Mouse (Mus musculus): Measurements from ENCODE around the gene Slc6a13. TPM values are rescaled to one million over a fixed set of nuclear protein-coding genes. Genes with fewer than 3 reads are reported as not detected.

The Slc6a13 gene
- polyA plus RNA-seq (2016; fragmentation: Nextera tagmentation; extraction: Ambion mirVana), result 15.6 and 17.7 TPM in 2 replicates

DNA sequence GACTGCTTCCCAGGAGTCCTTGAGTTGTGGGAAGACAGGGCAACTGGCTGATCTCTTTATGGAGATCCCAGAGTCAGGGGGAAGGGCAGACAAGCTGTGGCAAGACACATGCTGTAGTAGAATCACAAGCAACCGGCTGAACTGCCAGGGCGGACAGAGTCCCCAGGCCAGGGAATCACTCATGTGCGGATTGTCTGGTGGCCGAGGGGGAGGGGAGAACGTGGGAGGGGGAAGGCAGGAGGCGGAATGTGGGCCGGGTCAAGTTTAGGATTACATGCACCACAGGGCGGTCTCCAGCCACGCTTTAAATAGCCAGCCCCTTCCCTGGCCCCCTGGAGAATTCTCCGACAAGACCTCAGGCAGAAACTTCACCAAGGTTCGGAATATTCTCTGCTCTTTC, at the start of gene Slc6a13:
Gene Slc6a13 (plus strand): TSS at position 274 of the 400 bp plus-strand sequence.
- H3K36me3 ChIP-seq, result no peaks in the 10 kb centered on the region
- 8% methylated on average over 11 of the region's 11 CpGs for WGBS (ENCODE audit: insufficient replicate concordance)
- H3K4me1 ChIP-seq, result no peaks in the 10 kb centered on the region
- H3K27me3 ChIP-seq (replicated peaks), result peaks cover 17% of the 10 kb centered on the region
- H3K4me3 ChIP-seq, result peak within 1 kb of the TSS; percentile 22; the same call in 1 of the 2 replicates
- H3K4me2 ChIP-seq, result peak within 1 kb of the TSS; percentile 33
- peak; percentile 48 for ATAC-seq
- peak within 1 kb of the TSS; percentile 56; the same call in 1 of the 2 replicates for H3K27ac ChIP-seq
- H3K9ac ChIP-seq, result no peak within 1 kb of the TSS
- H3K9me3 ChIP-seq (replicated peaks), result no peaks in the 10 kb centered on the region

GRCm38 (mm10) chr6:121250406-121250805, 49.6 kb upstream of the Slc6a13 start:
- Histone ChIP-seq H3K27ac (no peak overlapping the region), H3K27me3 (replicated peaks) (peaks cover 17% of the 10 kb centered on the region; the same call in 1 of the 2 replicates), H3K9ac (no peak overlapping the region), H3K4me1 (peaks cover 32% of the 10 kb centered on the region), H3K4me3 (no peak overlapping the region), H3K4me2 (no peak overlapping the region), H3K36me3 (no peaks in the 10 kb centered on the region), H3K9me3 (replicated peaks) (no peaks in the 10 kb centered on the region)
- no peak for ATAC-seq
- 68% methylated on average over 1 of the region's 1 CpGs for WGBS (ENCODE audit: insufficient replicate concordance)

- no peak for ATAC-seq
- WGBS (ENCODE audit: insufficient replicate concordance), result 33% methylated on average over 5 of the region's 5 CpGs
- Histone ChIP-seq H3K4me1 (peaks cover 27% of the 10 kb centered on the region), H3K36me3 (no peaks in the 10 kb centered on the region), H3K4me3 (no peak overlapping the region), H3K9ac (no peak overlapping the region), H3K27ac (no peak overlapping the region), H3K4me2 (no peak overlapping the region), H3K27me3 (replicated peaks) (peaks cover 17% of the 10 kb centered on the region; the same call in 1 of the 2 replicates), H3K9me3 (replicated peaks) (no peaks in the 10 kb centered on the region)
Measured at GRCm38 (mm10) chr6:121251256-121251655, 48.8 kb upstream of the Slc6a13 start.

DNA sequence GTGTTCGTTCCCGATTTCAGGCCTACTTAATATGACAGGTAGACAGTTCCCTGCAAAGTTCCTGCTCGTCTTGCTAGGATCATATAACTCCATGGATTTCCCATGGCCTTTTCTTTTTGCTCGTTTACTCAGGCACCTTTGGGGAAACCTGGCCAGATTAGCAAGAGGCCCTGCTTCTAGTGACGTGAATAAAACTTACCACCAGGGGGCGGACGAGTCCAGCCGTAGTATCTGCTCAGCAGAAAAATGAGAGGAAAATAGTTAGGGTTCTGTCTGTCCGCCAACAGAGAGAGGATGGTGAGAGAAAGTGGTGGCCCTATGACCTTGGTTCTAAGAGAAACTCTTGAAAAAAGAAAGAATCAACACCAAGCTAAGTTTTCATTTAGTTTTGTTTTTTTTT, 39.5 kb upstream of the Slc6a13 start:
- Histone ChIP-seq H3K27ac (no peak overlapping the region), H3K4me2 (no peak overlapping the region), H3K9me3 (replicated peaks) (no peaks in the 10 kb centered on the region), H3K4me1 (no peaks in the 10 kb centered on the region), H3K9ac (no peak overlapping the region), H3K36me3 (0 out of 2 replicates have a peak, but pooled peaks cover 2% of the 10 kb centered on the region), H3K4me3 (no peak overlapping the region), H3K27me3 (replicated peaks) (no peaks in the 10 kb centered on the region)
- WGBS (ENCODE audit: insufficient replicate concordance), result 25% methylated on average over 9 of the region's 9 CpGs
- no peak for ATAC-seq

GRCm38 (mm10) chr6:121261233-121261632, 38.8 kb upstream of the Slc6a13 start:
- 0 out of 2 replicates have a peak, but pooled peaks cover 2% of the 10 kb centered on the region for H3K36me3 ChIP-seq
- H3K4me3 ChIP-seq, result no peak overlapping the region
- no peaks in the 10 kb centered on the region for H3K27me3 ChIP-seq (replicated peaks)
- no peak overlapping the region for H3K4me2 ChIP-seq
- no peak overlapping the region for H3K9ac ChIP-seq
- no peak for ATAC-seq
- WGBS (ENCODE audit: insufficient replicate concordance), result 46% methylated on average over 8 of the region's 8 CpGs
- H3K9me3 ChIP-seq (replicated peaks), result no peaks in the 10 kb centered on the region
- H3K4me1 ChIP-seq, result no peaks in the 10 kb centered on the region
- H3K27ac ChIP-seq, result no peak overlapping the region

DNA sequence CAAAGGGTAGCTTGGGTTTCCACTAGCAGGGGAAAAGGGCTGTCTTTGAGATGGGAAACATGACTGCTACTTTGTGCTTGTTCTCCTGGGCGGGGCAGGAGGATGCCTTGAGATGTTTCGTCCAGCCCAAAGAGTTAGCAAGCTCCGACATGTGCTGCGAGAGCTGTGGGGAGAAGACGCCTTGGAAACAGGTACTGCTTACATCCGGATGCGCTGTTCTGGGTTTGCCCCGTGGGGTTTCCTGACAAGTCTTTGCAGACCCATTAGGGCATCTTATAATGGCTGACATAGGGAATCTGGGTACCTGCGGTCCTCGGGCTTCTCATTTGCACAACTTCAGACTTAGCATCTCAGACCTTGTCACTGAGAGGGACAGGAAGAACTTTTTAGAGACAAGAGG, 38.0 kb upstream of the Slc6a13 start:
- WGBS (ENCODE audit: insufficient replicate concordance), result 70% methylated on average over 10 of the region's 10 CpGs
- Histone ChIP-seq H3K27ac (no peak overlapping the region), H3K9me3 (replicated peaks) (no peaks in the 10 kb centered on the region), H3K4me2 (no peak overlapping the region), H3K4me3 (no peak overlapping the region), H3K27me3 (replicated peaks) (no peaks in the 10 kb centered on the region), H3K4me1 (no peaks in the 10 kb centered on the region), H3K9ac (no peak overlapping the region), H3K36me3 (0 out of 2 replicates have a peak, but pooled peaks cover 2% of the 10 kb centered on the region)
- no peak for ATAC-seq

DNA sequence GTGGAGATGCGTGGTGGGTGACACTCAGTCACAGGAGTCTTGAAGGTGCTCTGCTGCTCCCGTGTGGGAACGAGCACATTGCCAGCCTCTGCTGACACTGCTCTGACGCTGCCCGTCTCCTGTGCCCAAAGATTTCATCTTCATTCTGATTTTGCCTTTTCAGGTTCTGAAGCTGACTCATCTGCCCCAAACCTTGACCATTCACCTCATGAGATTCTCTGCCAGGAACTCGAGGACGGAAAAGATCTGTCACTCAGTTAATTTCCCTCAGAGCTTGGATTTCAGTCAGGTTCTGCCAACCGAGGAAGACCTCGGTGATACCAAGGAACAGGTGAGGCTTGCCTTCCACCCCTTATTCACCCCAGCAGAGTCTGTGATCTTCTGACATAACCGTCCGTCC, 37.5 kb upstream of the Slc6a13 start:
- Histone ChIP-seq H3K9ac (no peak overlapping the region), H3K27ac (no peak overlapping the region), H3K36me3 (0 out of 2 replicates have a peak, but pooled peaks cover 2% of the 10 kb centered on the region), H3K4me2 (no peak overlapping the region), H3K4me1 (no peaks in the 10 kb centered on the region), H3K9me3 (replicated peaks) (no peaks in the 10 kb centered on the region), H3K27me3 (replicated peaks) (no peaks in the 10 kb centered on the region), H3K4me3 (no peak overlapping the region)
- ATAC-seq, result no peak
- 79% methylated on average over 11 of the region's 11 CpGs for WGBS (ENCODE audit: insufficient replicate concordance)

DNA sequence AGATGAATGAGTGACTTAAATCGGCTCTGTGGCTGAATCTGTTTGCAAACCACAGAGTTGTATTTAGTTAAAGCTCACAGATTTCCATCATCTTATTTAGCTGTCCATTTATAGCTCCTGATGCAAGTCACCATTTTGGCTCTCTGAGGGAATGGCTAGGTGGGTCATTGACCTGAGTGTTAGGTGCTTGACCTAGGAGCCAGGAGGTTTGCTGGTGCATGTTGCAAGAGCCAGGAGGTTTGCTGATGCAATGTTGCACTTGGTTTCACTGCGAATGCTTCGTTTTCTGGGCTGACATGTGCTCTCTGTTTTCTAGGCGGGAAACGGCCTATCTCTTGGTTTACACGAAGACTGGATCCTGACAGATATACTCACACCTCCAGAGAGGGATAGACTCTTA, 29.9 kb upstream of the Slc6a13 start:
- ATAC-seq, result no peak
- Histone ChIP-seq H3K9me3 (replicated peaks) (no peaks in the 10 kb centered on the region), H3K36me3 (no peaks in the 10 kb centered on the region), H3K4me3 (no peak overlapping the region), H3K27ac (no peak overlapping the region), H3K4me2 (no peak overlapping the region), H3K4me1 (no peaks in the 10 kb centered on the region), H3K27me3 (replicated peaks) (no peaks in the 10 kb centered on the region), H3K9ac (no peak overlapping the region)
- WGBS (ENCODE audit: insufficient replicate concordance), result 70% methylated on average over 6 of the region's 6 CpGs

GRCm38 (mm10) chr6:121271707-121272074, 28.3 kb upstream of the Slc6a13 start:
- Histone ChIP-seq H3K4me3 (peak overlapping the region; percentile 70), H3K4me2 (peak overlapping the region; percentile 88), H3K36me3 (no peaks in the 10 kb centered on the region), H3K27me3 (replicated peaks) (no peaks in the 10 kb centered on the region), H3K9ac (no peak overlapping the region), H3K27ac (no peak overlapping the region), H3K9me3 (replicated peaks) (no peaks in the 10 kb centered on the region), H3K4me1 (no peaks in the 10 kb centered on the region)
- no peak for ATAC-seq
- 11% methylated on average over 4 of the region's 4 CpGs for WGBS (ENCODE audit: insufficient replicate concordance)

DNA sequence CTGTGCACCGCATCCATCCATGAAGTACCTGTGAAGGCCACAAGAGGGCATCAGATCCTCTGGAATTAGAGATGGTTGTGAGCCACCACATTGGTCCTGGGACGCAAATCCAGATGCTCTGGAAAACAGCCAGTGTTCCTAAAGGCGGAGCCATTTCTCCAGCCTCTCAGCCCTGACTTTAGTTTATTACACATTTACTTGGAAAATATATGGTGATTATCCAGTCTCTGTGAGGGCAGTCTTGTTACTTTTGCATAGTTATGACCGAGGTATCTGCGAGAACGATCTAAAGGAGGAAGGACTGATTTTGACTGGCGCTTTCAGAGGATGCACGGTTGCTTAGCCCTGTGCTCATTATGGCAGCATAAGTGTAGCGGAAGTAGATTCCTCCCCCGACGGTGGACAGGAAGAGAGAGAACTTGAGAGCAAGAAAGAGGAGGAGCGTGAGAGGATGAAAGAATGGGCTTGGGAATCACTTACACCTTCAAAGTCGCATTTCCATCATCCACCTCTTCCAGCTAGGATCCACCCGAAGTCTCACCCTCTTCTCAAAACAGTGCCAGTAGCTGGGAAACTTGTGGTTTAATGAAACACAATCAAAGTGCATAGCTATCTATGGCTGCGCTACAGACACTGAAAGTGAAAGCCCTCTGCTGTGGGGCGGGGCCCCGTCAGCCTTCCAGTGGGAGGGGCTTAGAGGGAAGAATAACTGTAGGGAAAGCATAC, 27.8 kb upstream of the Slc6a13 start:
- no peaks in the 10 kb centered on the region for H3K9me3 ChIP-seq (replicated peaks)
- H3K27ac ChIP-seq, result peak overlapping the region; percentile 53; the same call in 1 of the 2 replicates
- peak overlapping the region; percentile 70 for H3K4me3 ChIP-seq
- H3K4me1 ChIP-seq, result no peaks in the 10 kb centered on the region
- H3K27me3 ChIP-seq (replicated peaks), result 0 out of 2 replicates have a peak, but pooled peaks cover under 1% of the 10 kb centered on the region
- H3K4me2 ChIP-seq, result peak overlapping the region; percentile 88
- WGBS (ENCODE audit: insufficient replicate concordance), result 5% methylated on average over 17 of the region's 17 CpGs
- peak overlapping the region; percentile 59 for H3K9ac ChIP-seq
- peak; percentile 86 for ATAC-seq
- H3K36me3 ChIP-seq, result no peaks in the 10 kb centered on the region

GRCm38 (mm10) chr6:121274356-121274755, 25.7 kb upstream of the Slc6a13 start:
- Histone ChIP-seq H3K4me1 (no peaks in the 10 kb centered on the region), H3K9ac (no peak overlapping the region), H3K36me3 (no peaks in the 10 kb centered on the region), H3K9me3 (replicated peaks) (no peaks in the 10 kb centered on the region), H3K27me3 (replicated peaks) (0 out of 2 replicates have a peak, but pooled peaks cover 7% of the 10 kb centered on the region), H3K27ac (no peak overlapping the region), H3K4me2 (no peak overlapping the region), H3K4me3 (no peak overlapping the region)
- WGBS (ENCODE audit: insufficient replicate concordance), result 58% methylated on average over 3 of the region's 3 CpGs
- no peak for ATAC-seq

- Histone ChIP-seq H3K4me1 (no peaks in the 10 kb centered on the region), H3K36me3 (no peaks in the 10 kb centered on the region), H3K27ac (no peak overlapping the region), H3K9ac (no peak overlapping the region), H3K9me3 (replicated peaks) (no peaks in the 10 kb centered on the region), H3K27me3 (replicated peaks) (no peaks in the 10 kb centered on the region; the same call in 1 of the 2 replicates), H3K4me2 (no peak overlapping the region), H3K4me3 (no peak overlapping the region)
- 80% methylated on average over 5 of the region's 5 CpGs for WGBS (ENCODE audit: insufficient replicate concordance)
- ATAC-seq, result no peak
Measured at GRCm38 (mm10) chr6:121284132-121284531, 15.9 kb upstream of the Slc6a13 start.

All from liver, embryonic 12.5 days (tissue).